Mouse (Mus musculus) liver, embryonic 11.5 days (tissue): ENCODE results near the gene Cnot4. TPM values are rescaled to one million over a fixed set of nuclear protein-coding genes. Genes with fewer than 3 reads are reported as not detected.
A peak's percentile ranks its signal among the peaks of the same experiment; 100 is the strongest.

Experiments
- ATAC-seq: fragments of 200-750 bp; cut with Nextera tagmentation; replicated peaks from 2 replicates; pipeline ENCODE4 v1.8.0; 2017; ENCODE audit warnings: moderate number of reproducible peaks, mild to moderate bottlenecking, moderate TSS enrichment, moderate library complexity; ENCODE audit not compliant: low FRiP score
- DNase-seq: peaks from one replicate; pipeline ENCODE4 v3.0.0-alpha.2; 2017; ENCODE audit warnings: low spot score
- H3K27ac ChIP-seq: fragments of 300-500 bp; sonication (generic); 2 replicates; pipeline ENCODE4 v1.5.1; 2014; ENCODE audit warnings: mild to moderate bottlenecking, low read depth, low read length, control low read depth
- H3K27me3 ChIP-seq: fragments of 300-500 bp; sonication (generic); replicated peaks from 2 replicates; pipeline ENCODE4 v1.6.1; 2014; ENCODE audit warnings: low read length, mixed read lengths; ENCODE audit not compliant: control insufficient read depth, insufficient read depth
- H3K36me3 ChIP-seq: fragments of 300-500 bp; sonication (generic); 2 replicates; pipeline ENCODE4 v1.6.1; 2014; ENCODE audit warnings: mild to moderate bottlenecking, low read length, moderate library complexity, mixed read lengths; ENCODE audit not compliant: control insufficient read depth, insufficient read depth
- H3K4me1 ChIP-seq: fragments of 300-500 bp; sonication (generic); replicated peaks from 2 replicates; pipeline ENCODE4 v1.6.1; 2014; ENCODE audit warnings: low read length, mixed read lengths; ENCODE audit not compliant: control insufficient read depth, insufficient read depth
- H3K4me2 ChIP-seq: fragments of 300-500 bp; sonication (generic); 2 replicates; pipeline ENCODE4 v1.6.1; 2014; ENCODE audit warnings: mild to moderate bottlenecking, control low read depth, moderate library complexity
- H3K4me3 ChIP-seq: fragments of 300-500 bp; sonication (generic); 2 replicates; pipeline ENCODE4 v1.5.1; 2014; ENCODE audit warnings: low read depth, low read length, control low read depth
- H3K9ac ChIP-seq: fragments of 300-500 bp; sonication (generic); 2 replicates; pipeline ENCODE4 v1.6.1; 2014; ENCODE audit warnings: low read depth, low read length, control low read depth
- H3K9me3 ChIP-seq: fragments of 300-500 bp; sonication (generic); 2 replicates; pipeline ENCODE4 v1.6.1; 2016; ENCODE audit warnings: low read length, inconsistent platforms, mixed read lengths; ENCODE audit not compliant: control insufficient read depth
- WGBS: fragments of 180-500 bp; shearing (Covaris S2); extraction: QIAGEN DNeasy Blood & Tissue Kit; methylation state at CpG from one replicate; pipeline ENCODE4 v1.1.7; 2014; 5-methylcytosine and 5-hydroxymethylcytosine counted together
- polyA plus RNA-seq: library from polyadenylated mRNA; unstranded; fragments of >200 nt; fragmentation: Nextera tagmentation; extraction: Ambion mirVana; gene quantifications from 2 replicates; pipeline ENCODE4 v1.2.1, GENCODE M21; 2014

Cnot4 gene
- polyA plus RNA-seq, 1 experiment from 2014 or later = 26.3 TPM

DNA sequence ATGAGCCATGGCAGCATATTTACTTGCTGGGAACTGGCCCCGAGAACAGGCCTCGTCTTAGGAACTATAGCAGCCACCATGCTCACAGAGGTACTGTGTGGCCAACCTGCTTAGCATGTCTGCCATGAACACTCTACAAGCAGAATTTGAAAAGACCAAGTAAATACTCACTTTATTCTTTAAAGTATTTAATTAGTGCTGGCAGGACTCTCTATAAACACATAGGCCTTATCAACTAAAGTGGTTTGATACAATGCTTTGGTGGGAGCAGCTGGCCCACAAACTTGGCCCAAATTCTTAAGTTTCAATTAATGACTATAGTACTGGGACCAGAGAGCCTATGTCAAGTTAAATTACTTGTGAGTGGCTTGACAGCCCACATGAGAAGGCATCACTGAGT lies 105.5 kb downstream of the Cnot4 start:
- Histone ChIP-seq H3K4me3 (no peak overlapping the region), H3K4me2 (no peak overlapping the region), H3K4me1 (peaks cover 3% of the 10 kb centered on the region), H3K9me3 (no peaks in the 10 kb centered on the region), H3K9ac (no peak overlapping the region), H3K27me3 (no peaks in the 10 kb centered on the region), H3K36me3 (no peaks in the 10 kb centered on the region; the same call in 1 of the 2 replicates), H3K27ac (no peak overlapping the region)
- no peak for DNase-seq
- ATAC-seq = no peak
- 90% methylated on average over 2 of the region's 2 CpGs for WGBS

- H3K27me3 ChIP-seq = no peaks in the 10 kb centered on the region
- H3K9ac ChIP-seq = no peak overlapping the region
- H3K4me3 ChIP-seq = no peak overlapping the region
- DNase-seq (no peak), ATAC-seq (no peak)
- WGBS = 79% methylated on average over 6 of the region's 6 CpGs
- H3K4me2 ChIP-seq = no peak overlapping the region
- H3K9me3 ChIP-seq = no peaks in the 10 kb centered on the region
- H3K36me3 ChIP-seq = peaks cover 2% of the 10 kb centered on the region; the same call in 1 of the 2 replicates
- H3K27ac ChIP-seq = no peak overlapping the region
- H3K4me1 ChIP-seq = no peaks in the 10 kb centered on the region; the same call in 1 of the 2 replicates
Observed at GRCm38 (mm10) chr6:35027257-35027656, 106.3 kb downstream of the Cnot4 start.

DNA sequence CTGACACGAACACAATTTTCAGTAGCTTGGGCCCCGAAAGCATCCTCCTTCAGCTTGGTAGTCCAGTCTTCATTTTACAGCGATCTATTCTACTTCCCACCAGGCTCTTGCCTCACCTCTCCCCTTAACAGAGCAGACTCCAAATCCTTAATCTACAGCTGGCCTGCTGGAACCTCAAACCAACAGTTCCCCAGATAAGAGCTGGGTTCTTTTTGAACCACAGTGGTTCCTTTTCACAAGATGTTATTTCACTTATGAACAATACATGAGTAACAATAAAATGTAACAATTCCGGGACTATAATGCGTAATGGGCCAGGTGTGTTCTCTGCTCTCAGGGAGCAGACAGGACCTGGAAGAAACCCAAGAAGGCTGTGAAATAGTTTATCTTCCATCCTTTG lies 116.9 kb downstream of the Cnot4 start:
- Histone ChIP-seq H3K9ac (no peak overlapping the region), H3K36me3 (no peaks in the 10 kb centered on the region), H3K4me1 (no peaks in the 10 kb centered on the region), H3K4me2 (no peak overlapping the region), H3K4me3 (no peak overlapping the region), H3K9me3 (no peaks in the 10 kb centered on the region), H3K27ac (no peak overlapping the region), H3K27me3 (no peaks in the 10 kb centered on the region)
- WGBS = 88% methylated on average over 5 of the region's 5 CpGs
- no peak for ATAC-seq
- no peak for DNase-seq

- Histone ChIP-seq H3K36me3 (no peaks in the 10 kb centered on the region), H3K4me2 (no peak overlapping the region), H3K4me3 (no peak overlapping the region), H3K27me3 (no peaks in the 10 kb centered on the region), H3K9ac (no peak overlapping the region), H3K9me3 (no peaks in the 10 kb centered on the region), H3K27ac (no peak overlapping the region), H3K4me1 (no peaks in the 10 kb centered on the region)
- ATAC-seq (no peak), DNase-seq (no peak)
- 83% methylated on average over 1 of the region's 1 CpGs for WGBS
Observed at GRCm38 (mm10) chr6:35011953-35012352, 121.6 kb downstream of the Cnot4 start.

DNA sequence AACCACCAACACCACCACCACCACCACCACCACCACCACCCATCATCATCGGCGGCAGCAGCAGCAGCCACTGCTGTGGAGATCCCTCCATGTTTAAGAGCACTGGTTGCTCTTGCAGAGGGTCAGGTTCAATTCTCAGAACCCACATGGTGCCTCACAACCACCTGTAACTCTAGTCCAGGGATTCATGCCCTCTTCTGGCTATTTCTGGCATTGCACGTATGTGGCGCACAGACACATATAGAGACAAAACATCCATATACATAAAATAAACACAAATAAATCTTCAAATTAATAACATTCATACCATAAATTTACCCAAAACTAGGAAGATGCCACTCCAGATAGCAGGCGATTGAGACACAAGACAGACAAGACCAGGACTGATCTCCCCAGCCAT lies 122.8 kb downstream of the Cnot4 start:
- 90% methylated on average over 5 of the region's 5 CpGs for WGBS

GRCm38 (mm10) chr6:35002261-35002669 lies 131.3 kb downstream of the Cnot4 start:
- H3K4me1 ChIP-seq = no peaks in the 10 kb centered on the region
- no peaks in the 10 kb centered on the region for H3K36me3 ChIP-seq
- no peak overlapping the region for H3K4me3 ChIP-seq
- no peak for ATAC-seq
- DNase-seq = no peak
- H3K9me3 ChIP-seq = no peaks in the 10 kb centered on the region
- 80% methylated on average over 18 of the region's 18 CpGs for WGBS
- H3K4me2 ChIP-seq = no peak overlapping the region
- no peaks in the 10 kb centered on the region for H3K27me3 ChIP-seq
- no peak overlapping the region for H3K27ac ChIP-seq
- no peak overlapping the region for H3K9ac ChIP-seq

More for the DNA sequence above, 122.8 kb downstream of the Cnot4 start:
- no peaks in the 10 kb centered on the region for H3K27me3 ChIP-seq
- H3K9me3 ChIP-seq = no peaks in the 10 kb centered on the region
- DNase-seq (no peak), ATAC-seq (no peak)
- no peak overlapping the region for H3K9ac ChIP-seq
- no peaks in the 10 kb centered on the region for H3K36me3 ChIP-seq
- no peak overlapping the region for H3K27ac ChIP-seq
- H3K4me2 ChIP-seq = no peak overlapping the region
- H3K4me1 ChIP-seq = no peaks in the 10 kb centered on the region
- no peak overlapping the region for H3K4me3 ChIP-seq

DNA sequence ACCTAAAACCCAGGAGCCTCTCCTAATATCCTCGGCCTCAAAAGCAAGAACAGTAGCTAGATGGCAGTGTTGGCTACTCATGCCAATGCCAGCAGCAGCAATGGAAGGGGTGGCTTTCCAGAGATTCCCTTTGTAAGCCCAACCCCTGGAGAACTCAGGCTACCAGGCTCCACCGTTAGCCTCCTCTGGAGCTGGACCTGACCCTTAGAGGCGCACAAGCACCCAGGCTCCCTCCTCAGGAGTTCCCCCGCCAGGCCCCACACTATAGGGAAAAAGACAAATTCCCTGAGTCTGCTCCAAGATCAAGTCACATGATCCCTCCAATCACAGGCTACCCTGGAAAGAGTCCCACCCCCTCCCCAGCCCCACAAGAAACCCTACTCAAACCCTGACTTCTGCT lies 134.4 kb downstream of the Cnot4 start:
- no peak overlapping the region for H3K27ac ChIP-seq
- peaks cover 3% of the 10 kb centered on the region; the same call in 1 of the 2 replicates for H3K4me1 ChIP-seq
- no peaks in the 10 kb centered on the region for H3K36me3 ChIP-seq
- 22% methylated on average over 4 of the region's 4 CpGs for WGBS
- no peak overlapping the region for H3K4me2 ChIP-seq
- no peaks in the 10 kb centered on the region for H3K9me3 ChIP-seq
- no peak overlapping the region for H3K4me3 ChIP-seq
- H3K27me3 ChIP-seq = no peaks in the 10 kb centered on the region
- no peak for ATAC-seq
- H3K9ac ChIP-seq = no peak overlapping the region
- DNase-seq = no peak

GRCm38 (mm10) chr6:34996496-34996895 lies 137.0 kb downstream of the Cnot4 start:
- H3K36me3 ChIP-seq = no peaks in the 10 kb centered on the region
- no peak for DNase-seq
- no peak overlapping the region for H3K9ac ChIP-seq
- H3K4me1 ChIP-seq = peaks cover 3% of the 10 kb centered on the region; the same call in 1 of the 2 replicates
- WGBS = 70% methylated on average over 4 of the region's 4 CpGs
- H3K9me3 ChIP-seq = no peaks in the 10 kb centered on the region
- no peaks in the 10 kb centered on the region for H3K27me3 ChIP-seq
- H3K27ac ChIP-seq = no peak overlapping the region
- H3K4me2 ChIP-seq = no peak overlapping the region
- no peak for ATAC-seq
- no peak overlapping the region for H3K4me3 ChIP-seq

- H3K36me3 ChIP-seq = no peaks in the 10 kb centered on the region
- H3K4me2 ChIP-seq = peak overlapping the region; percentile 62
- no peaks in the 10 kb centered on the region for H3K9me3 ChIP-seq
- 8% methylated on average over 13 of the region's 13 CpGs for WGBS
- DNase-seq (peak; percentile 77), ATAC-seq (peak; percentile 71)
- H3K27me3 ChIP-seq = no peaks in the 10 kb centered on the region
- no peak overlapping the region for H3K27ac ChIP-seq
- peaks cover 3% of the 10 kb centered on the region; the same call in 1 of the 2 replicates for H3K4me1 ChIP-seq
- H3K4me3 ChIP-seq = peak overlapping the region; percentile 30
- H3K9ac ChIP-seq = peak overlapping the region; percentile 4; the same call in 1 of the 2 replicates
Observed at GRCm38 (mm10) chr6:34995265-34995681, 138.3 kb downstream of the Cnot4 start.
